Mouse (Mus musculus): ENCODE data around the gene Vps45.

- TF ChIP-seq CTCF (IDR thresholded peaks at IDR 0.05; ENCODE audit: borderline replicate concordance, control insufficient read depth, extremely low read depth, insufficient read depth, low read length, poor library complexity) (no peak), POLR2A (IDR thresholded peaks at IDR 0.05; ENCODE audit: control insufficient read depth, extremely low read depth, insufficient read depth, low read length, poor library complexity) (no peak)
Measured at GRCm38 (mm10) chr3:96064217-96064616, 6.0 kb upstream of the Vps45 start.

All from thymus, adult 2 months (tissue).